Mouse (Mus musculus) bone marrow, adult 2 months (tissue): ENCODE results near the gene 9030025P20Rik. TPM values are rescaled to one million over a fixed set of nuclear protein-coding genes. Genes with fewer than 3 reads are reported as not detected.
"Not testable (repeated sequence)": the region's sequence is repeated elsewhere in the genome, so short reads cannot be mapped to it uniquely, and the experiment has no call there.

Experiments used
- H3K27ac ChIP-seq: fragments of 200-500 bp; 2 replicates; pipeline ENCODE4 v1.5.1; 2012; ENCODE audit warnings: low read depth, mild to moderate bottlenecking, control low read depth, inconsistent platforms, low read length; ENCODE audit not compliant: control insufficient read depth, poor library complexity, insufficient read depth
- H3K4me1 ChIP-seq: fragments of 200-500 bp; 2 replicates; pipeline ENCODE4 v1.6.1; 2011; ENCODE audit warnings: low read length; ENCODE audit not compliant: control insufficient read depth, insufficient read depth
- H3K4me3 ChIP-seq: fragments of 200-500 bp; replicated peaks from 2 replicates; pipeline ENCODE3; 2011; ENCODE audit warnings: mild to moderate bottlenecking, low read depth, low read length, control low read depth; ENCODE audit not compliant: control insufficient read depth
- CTCF ChIP-seq: fragments of 200-500 bp; IDR thresholded peaks from 2 replicates; pipeline ENCODE4 v1.5.1; 2011; ENCODE audit warnings: low read length, control low read depth; ENCODE audit not compliant: control insufficient read depth, insufficient read depth
- POLR2A ChIP-seq: fragments of 200-500 bp; IDR thresholded peaks from 2 replicates; pipeline ENCODE4 v1.6.1; 2011; ENCODE audit warnings: low read depth, mild to moderate bottlenecking, control low read depth, low read length, borderline replicate concordance; ENCODE audit not compliant: control insufficient read depth
- WGBS: fragments of 180-500 bp; shearing (Covaris S2); methylation state at CpG from one replicate; pipeline ENCODE4 v1.1.7; 2018; 5-methylcytosine and 5-hydroxymethylcytosine counted together
- polyA plus RNA-seq: library from polyadenylated mRNA; stranded (reverse); fragments of >200 nt; gene quantifications from 2 replicates; pipeline ENCODE4 v1.2.4, GENCODE M21; 2011; ENCODE audit warnings: low replicate concordance; ENCODE audit not compliant: missing spikeins, insufficient read depth, insufficient read length

Gene 9030025P20Rik
- polyA plus RNA-seq, 1 experiment: 16.6 TPM

DNA sequence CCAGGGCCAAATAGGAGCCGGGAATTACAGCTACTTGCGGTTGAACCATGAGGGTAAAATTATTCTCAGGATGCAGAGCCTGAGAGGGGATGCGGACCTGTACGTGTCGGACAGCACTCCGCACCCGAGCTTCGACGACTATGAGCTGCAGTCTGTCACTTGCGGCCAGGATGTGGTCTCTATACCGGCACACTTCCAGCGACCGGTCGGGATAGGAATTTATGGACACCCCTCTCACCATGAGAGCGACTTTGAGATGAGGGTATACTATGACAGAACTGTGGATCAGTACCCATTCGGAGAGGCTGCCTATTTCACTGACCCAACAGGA lies 34.6 kb upstream of the 9030025P20Rik start:
- H3K27ac ChIP-seq: peak overlapping the region; percentile 69; the same call in 1 of the 2 replicates
- 14% methylated on average over 16 of the region's 16 CpGs for WGBS
- H3K4me3 ChIP-seq: peak overlapping the region; percentile 92
- no peaks in the 10 kb centered on the region; the same call in 1 of the 2 replicates for H3K4me1 ChIP-seq
- TF ChIP-seq CTCF (no peak), POLR2A (no peak)

- H3K27ac ChIP-seq: no peak overlapping the region
- 94% methylated on average over 1 of the region's 1 CpGs for WGBS
- no peaks in the 10 kb centered on the region; the same call in 1 of the 2 replicates for H3K4me1 ChIP-seq
- no peak overlapping the region for H3K4me3 ChIP-seq
- TF ChIP-seq CTCF: no peak
- TF ChIP-seq POLR2A: no peak
Observed at GRCm38 (mm10) chr17:14944551-14944950, 33.7 kb upstream of the 9030025P20Rik start.

DNA sequence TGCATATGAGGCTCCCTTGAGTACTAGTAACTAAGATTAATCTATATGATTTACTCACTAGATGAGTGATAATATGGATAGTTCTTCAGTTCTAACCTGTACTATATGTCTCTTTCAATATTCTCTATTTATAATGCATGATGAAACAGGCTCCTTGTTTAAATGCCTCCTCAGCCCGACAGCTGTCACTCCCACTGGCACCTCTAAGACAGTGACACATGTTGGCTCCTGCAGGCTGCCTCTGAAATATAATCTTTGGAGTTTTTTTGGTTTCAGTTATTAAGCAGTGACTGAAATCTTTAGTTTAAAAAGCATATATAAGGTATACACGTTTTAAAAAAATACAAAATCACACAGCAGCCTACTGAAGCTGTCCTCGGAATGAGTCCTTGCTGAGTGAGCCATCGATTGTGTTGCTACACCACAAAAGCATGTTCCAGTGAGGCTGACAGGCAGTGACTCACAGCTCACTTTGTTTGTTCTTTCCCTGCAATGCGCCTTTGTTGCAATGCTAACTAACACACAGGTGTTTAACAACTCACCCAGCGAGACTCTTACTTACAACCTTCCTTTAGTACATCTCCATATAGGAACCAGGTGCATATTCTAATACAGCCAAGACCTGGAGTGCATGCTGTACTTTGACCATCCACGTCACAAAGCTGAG lies 29.0 kb upstream of the 9030025P20Rik start:
- 88% methylated on average over 7 of the region's 7 CpGs for WGBS
- Histone ChIP-seq H3K4me1 (no peaks in the 10 kb centered on the region; the same call in 1 of the 2 replicates), H3K27ac (no peak overlapping the region), H3K4me3 (no peak overlapping the region)
- no peak for TF ChIP-seq POLR2A
- TF ChIP-seq CTCF: no peak

- Histone ChIP-seq H3K4me3 (no peak overlapping the region), H3K4me1 (no peaks in the 10 kb centered on the region), H3K27ac (no peak overlapping the region)
- 78% methylated on average over 8 of the region's 8 CpGs for WGBS
- no peak for TF ChIP-seq CTCF
Observed at GRCm38 (mm10) chr17:14953452-14953851, 24.8 kb upstream of the 9030025P20Rik start.

- Histone ChIP-seq H3K4me3 (no peak overlapping the region), H3K27ac (no peak overlapping the region), H3K4me1 (no peaks in the 10 kb centered on the region; the same call in 1 of the 2 replicates)
- 49% methylated on average over 5 of the region's 5 CpGs for WGBS
- TF ChIP-seq POLR2A: no peak
- no peak for TF ChIP-seq CTCF
Observed at GRCm38 (mm10) chr17:14958686-14959327, 19.5 kb upstream of the 9030025P20Rik start.

DNA sequence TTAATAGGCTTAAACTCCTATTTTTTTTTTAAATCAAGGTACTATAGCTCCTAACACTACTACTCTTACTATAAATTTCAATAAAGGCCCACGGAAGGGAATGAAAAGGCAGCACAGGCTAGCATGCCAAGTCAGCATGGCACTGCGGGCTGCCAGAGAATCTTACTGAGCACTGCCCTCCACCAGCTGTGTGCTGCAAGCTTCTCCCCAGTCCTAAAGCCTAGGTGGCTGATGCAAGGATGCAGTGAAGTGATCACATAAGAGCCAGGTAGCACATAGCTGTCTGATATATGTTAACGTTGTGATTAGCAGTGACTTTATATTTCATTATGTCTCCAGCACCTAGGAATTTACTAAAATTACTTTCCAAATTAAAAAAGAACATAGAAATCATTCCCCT lies 18.3 kb upstream of the 9030025P20Rik start:
- Histone ChIP-seq H3K27ac (no peak overlapping the region), H3K4me3 (peak overlapping the region; percentile 98), H3K4me1 (no peaks in the 10 kb centered on the region; the same call in 1 of the 2 replicates)
- 19% methylated on average over 3 of the region's 3 CpGs for WGBS
- TF ChIP-seq CTCF (no peak), POLR2A (no peak)

DNA sequence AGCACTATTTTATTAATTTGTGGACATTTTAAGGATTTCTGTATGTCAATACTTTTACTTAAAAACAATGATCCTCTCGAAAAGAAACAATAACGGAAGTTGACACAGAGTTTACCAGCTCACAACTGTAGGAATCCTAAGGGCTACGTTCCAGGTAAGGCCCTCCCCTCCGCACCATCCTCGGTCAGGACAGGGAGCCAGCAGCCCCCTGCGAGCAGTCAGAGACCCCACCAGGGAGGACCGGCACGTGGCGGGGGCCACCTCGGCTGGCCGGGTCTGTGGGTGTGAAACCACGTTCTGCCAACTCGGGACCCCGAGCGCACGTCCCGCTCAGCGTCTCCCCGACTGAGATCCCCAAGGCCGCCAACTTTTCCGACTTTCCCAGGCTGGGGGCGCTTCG lies 17.7 kb upstream of the 9030025P20Rik start:
- no peak for TF ChIP-seq CTCF
- TF ChIP-seq POLR2A: no peak
- Histone ChIP-seq H3K27ac (peak overlapping the region; percentile 88), H3K4me1 (no peaks in the 10 kb centered on the region; the same call in 1 of the 2 replicates), H3K4me3 (peak overlapping the region; percentile 98)
- under 1% methylated on average over 23 of the region's 23 CpGs for WGBS

DNA sequence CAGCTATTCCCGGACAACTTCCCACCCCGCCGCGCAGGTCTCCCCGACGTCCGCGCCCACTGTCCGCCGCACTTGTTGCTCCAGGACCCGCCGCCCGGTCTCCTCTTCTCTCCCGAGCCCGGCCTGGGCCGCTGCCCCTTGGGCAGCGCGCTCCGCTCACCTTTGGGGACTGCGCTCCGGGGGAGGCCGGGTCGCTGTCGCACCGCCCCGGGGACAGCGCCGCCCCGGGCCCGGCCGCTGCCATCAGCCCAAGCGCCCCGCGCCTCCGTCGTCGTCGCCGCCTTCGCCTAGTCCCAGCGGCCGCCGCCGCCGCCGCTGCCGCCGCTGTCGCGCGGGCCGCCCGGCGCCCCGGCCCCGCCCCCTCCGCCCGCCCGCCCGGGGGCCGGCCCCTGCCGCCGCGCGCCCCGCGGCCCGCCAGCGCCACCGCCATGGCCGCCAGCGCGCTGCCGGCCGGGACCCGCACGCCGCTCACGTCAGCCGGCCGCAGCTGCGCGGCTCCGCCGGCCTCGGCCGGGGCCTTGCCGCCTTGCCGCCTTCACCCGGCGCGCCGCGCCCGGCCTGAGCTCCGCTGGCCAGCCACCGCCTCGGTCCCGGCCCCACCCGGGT lies 17.2 kb upstream of the 9030025P20Rik start, which contains the start of gene Phf10:
Phf10 (minus strand) TSS at position 323 of the 606 bp plus-strand sequence.
- H3K4me1 ChIP-seq: not testable (repeated sequence)
- peak within 1 kb of the TSS; percentile 88 for H3K27ac ChIP-seq

GRCm38 (mm10) chr17:14961557-14962154 lies 16.6 kb upstream of the 9030025P20Rik start:
- H3K4me3 ChIP-seq, H3K27ac ChIP-seq, H3K4me1 ChIP-seq: not testable (repeated sequence)
- WGBS: no CpG with 5 or more reads among the region's 44 CpGs

More for the DNA sequence above, 17.2 kb upstream of the 9030025P20Rik start, which contains the start of gene Phf10:
- WGBS: 12% methylated on average over 57 of the region's 100 CpGs
- H3K4me3 ChIP-seq: peak within 1 kb of the TSS; percentile 98

- H3K4me3 ChIP-seq, H3K4me1 ChIP-seq, H3K27ac ChIP-seq: not testable (repeated sequence)
- no CpG with 5 or more reads among the region's 6 CpGs for WGBS
Observed at GRCm38 (mm10) chr17:14968373-14968913, 9.8 kb upstream of the 9030025P20Rik start.

GRCm38 (mm10) chr17:14977718-14978361 lies 428 bp upstream of the 9030025P20Rik start:
- H3K27ac ChIP-seq, H3K4me1 ChIP-seq, H3K4me3 ChIP-seq: not testable (repeated sequence)
- WGBS: under 1% methylated on average over 4 of the region's 7 CpGs
